Mouse (Mus musculus) mesoderm, embryonic 11.5 days (tissue): ENCODE measurements around the gene Tm2d1.

ENCODE experiments used
- DNase-seq: peaks from one replicate; pipeline ENCODE4 v3.0.0-alpha.2; 2012; ENCODE audit warnings: low read depth, low spot score

The Tm2d1 gene

GRCm38 (mm10) chr4:98322223-98322622 is 60.9 kb downstream of the Tm2d1 start:
- DNase-seq, result peak; percentile 93

GRCm38 (mm10) chr4:98321371-98322111 is 61.6 kb downstream of the Tm2d1 start:
- DNase-seq, result peak; percentile 60

GRCm38 (mm10) chr4:98318769-98319168 is 64.3 kb downstream of the Tm2d1 start:
- peak; percentile 42 for DNase-seq

GRCm38 (mm10) chr4:98317149-98317548 is 66.0 kb downstream of the Tm2d1 start:
- no peak for DNase-seq
